ENCODE assay signal across 8 mouse cellular contexts in genomic region chr17:56005415-56006061, GRCm38 (mm10). TPM values are rescaled to one million over a fixed set of nuclear protein-coding genes. Genes with fewer than 3 reads are reported as not detected.
DNase-seq lines count a peak whose midpoint lies in the region; ATAC-seq lines count a peak whose summit lies in the region.

Stap2 (minus strand) TSS chr17:56005584.
Mpnd (plus strand) TSS chr17:56005711.

- peak within 1 kb of the TSS; percentile 35 for H3K4me2 ChIP-seq in heart, embryonic 11.5 days
- H3K4me2 ChIP-seq in kidney, embryonic 16.5 days (replicated peaks; ENCODE audit: low read depth, low read length) = peak within 1 kb of the TSS; percentile 41

- intact Hi-C loops in left cerebral cortex, postnatal 25 days (cut with DNase I) = loop anchor here (5.0 kb wide), 1 partner anchor 303 kb away; no protein-coding TSS in a partner anchor

- H3K4me3 ChIP-seq in heart, embryonic 11.5 days (ENCODE audit: low read depth, low read length) = peak within 1 kb of the TSS; percentile 22
- peak within 1 kb of the TSS; percentile 32 for H3K4me3 ChIP-seq in kidney, embryonic 16.5 days (ENCODE audit: low read length)

- H3K27me3 ChIP-seq in heart, embryonic 11.5 days (ENCODE audit: control insufficient read depth, insufficient read depth, low read length) = peaks cover 6% of the 10 kb centered on the region
- H3K27me3 ChIP-seq in kidney, embryonic 16.5 days (ENCODE audit: insufficient read depth, low read length) = peaks cover 4% of the 10 kb centered on the region

- 0 out of 2 replicates have a peak within 1 kb of the TSS, but pooled peaks have one; percentile 34 for H3K9ac ChIP-seq in heart, embryonic 11.5 days (ENCODE audit: low read depth, low read length)
- H3K9ac ChIP-seq in kidney, embryonic 16.5 days (replicated peaks; ENCODE audit: low read length) = peak within 1 kb of the TSS; percentile 46

- WGBS in heart, embryonic 11.5 days (ENCODE audit: insufficient replicate concordance) = 28% methylated on average over 13 of the region's 13 CpGs
- 35% methylated on average over 13 of the region's 13 CpGs for WGBS in kidney, embryonic 16.5 days

- no peak for ATAC-seq in heart, embryonic 11.5 days (replicated peaks; ENCODE audit: insufficient number of reproducible peaks, low FRiP score, low TSS enrichment)
- ATAC-seq in kidney, embryonic 16.5 days (ENCODE audit: low FRiP score, low TSS enrichment) = no peak

- H3K36me3 ChIP-seq in heart, embryonic 11.5 days (ENCODE audit: control insufficient read depth, insufficient read depth, low read length) = no peaks in the 10 kb centered on the region
- H3K36me3 ChIP-seq in kidney, embryonic 16.5 days (ENCODE audit: insufficient read depth, low read length) = 0 out of 2 replicates have a peak, but pooled peaks cover 5% of the 10 kb centered on the region

- H3K27ac ChIP-seq in heart, embryonic 11.5 days (ENCODE audit: low read depth, low read length) = no peak within 1 kb of the TSS
- H3K27ac ChIP-seq in kidney, embryonic 16.5 days (ENCODE audit: low read length) = no peak within 1 kb of the TSS

- H3K4me1 ChIP-seq in heart, embryonic 11.5 days (ENCODE audit: control insufficient read depth, insufficient read depth, low read length) = peaks cover 18% of the 10 kb centered on the region
- H3K4me1 ChIP-seq in kidney, embryonic 16.5 days (ENCODE audit: insufficient read depth, low read length) = peaks cover 21% of the 10 kb centered on the region

- peak; percentile 34 for DNase-seq in ovary, postnatal 36 days (ENCODE audit: low spot score)
- DNase-seq in ovary, postnatal 14 days (ENCODE audit: low spot score) = no peak
- peak; percentile 13 for DNase-seq in adrenal gland, postnatal 14 days
- peak; percentile 69 to 78 for DNase-seq in lung, postnatal 4 days
- no peak for DNase-seq in spleen, postnatal 14 days (ENCODE audit: low spot score in 2 of 2)
- no peak for DNase-seq in left cerebral cortex, postnatal 25 days (ENCODE audit: low spot score in 2 of 2)

- H3K9me3 ChIP-seq in heart, embryonic 11.5 days (replicated peaks; ENCODE audit: control insufficient read depth, low read length) = no peaks in the 10 kb centered on the region
- no peaks in the 10 kb centered on the region for H3K9me3 ChIP-seq in kidney, embryonic 16.5 days (ENCODE audit: low read length)

RNA-seq across cellular contexts. Expression of gene Stap2, which starts in this region (rescaled TPM):
- total RNA-seq in adrenal gland, postnatal 14 days (2021) = 14.5 and 14.6 TPM in 2 replicates
- 7.2 and 8.1 TPM in 2 replicates for polyA plus RNA-seq in heart, embryonic 11.5 days (2014; fragmentation: Nextera tagmentation; extraction: Ambion mirVana)
- 21.0 and 21.4 TPM in 2 replicates for polyA plus RNA-seq in kidney, embryonic 16.5 days (2015; fragmentation: Nextera tagmentation; extraction: Ambion mirVana)
- total RNA-seq in left cerebral cortex, postnatal 25 days (2021) = 1 to 10 TPM; 1.9 to 3.0 TPM

RNA-seq across cellular contexts. Expression of gene Mpnd, which starts in this region (rescaled TPM):
- 86.1 and 91.1 TPM in 2 replicates for total RNA-seq in adrenal gland, postnatal 14 days (2021)
- 67.6 and 68.3 TPM in 2 replicates for polyA plus RNA-seq in heart, embryonic 11.5 days (2014; fragmentation: Nextera tagmentation; extraction: Ambion mirVana)
- 109 and 112 TPM in 2 replicates for polyA plus RNA-seq in kidney, embryonic 16.5 days (2015; fragmentation: Nextera tagmentation; extraction: Ambion mirVana)
- 100 to 1,000 TPM in 1 of 2 experiments, 10 to 100 TPM in 1; 97.4 to 104 TPM for total RNA-seq in left cerebral cortex, postnatal 25 days (2021)

Comparison
In these comparisons a context has a peak if more than half of its experiments do, and no peak if none do; other contexts are left out.
1. DNase-seq: peak in ovary, postnatal 36 days (single experiment), adrenal gland, postnatal 14 days (single experiment) and lung, postnatal 4 days (2 of 2); none in ovary, postnatal 14 days (single experiment), spleen, postnatal 14 days (0 of 2) and left cerebral cortex, postnatal 25 days (0 of 2).